Mouse (Mus musculus): ENCODE data around the gene Prpf8. TPM values are rescaled to one million over a fixed set of nuclear protein-coding genes. Genes with fewer than 3 reads are reported as not detected.

Prpf8 gene
- total RNA-seq, 2 experiments from 2014 or later = 77.6 to 83.7 TPM

- DNase-seq = peak; percentile 53
These were observed 27.4 kb upstream of the Prpf8 start for GRCm38 (mm10) chr11:75459141-75459711.

DNA sequence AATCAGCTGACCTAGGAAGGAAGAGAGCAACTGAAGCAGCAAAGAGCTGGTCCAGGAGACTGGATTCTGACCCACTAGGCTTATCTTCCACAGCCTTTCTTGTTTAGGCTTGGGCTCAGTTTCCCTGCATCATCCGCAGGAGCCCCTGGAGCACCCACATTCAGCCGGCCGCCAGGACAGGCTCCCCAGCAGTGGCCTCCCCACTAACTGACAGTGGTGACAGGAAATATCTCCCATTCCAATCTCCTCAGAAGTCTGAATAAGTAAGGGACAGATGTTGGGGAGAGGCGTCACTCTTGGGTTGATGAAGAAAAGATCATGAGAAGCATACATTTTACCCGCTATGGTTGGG lies 26.9 kb upstream of the Prpf8 start:
- no peak for DNase-seq

DNA sequence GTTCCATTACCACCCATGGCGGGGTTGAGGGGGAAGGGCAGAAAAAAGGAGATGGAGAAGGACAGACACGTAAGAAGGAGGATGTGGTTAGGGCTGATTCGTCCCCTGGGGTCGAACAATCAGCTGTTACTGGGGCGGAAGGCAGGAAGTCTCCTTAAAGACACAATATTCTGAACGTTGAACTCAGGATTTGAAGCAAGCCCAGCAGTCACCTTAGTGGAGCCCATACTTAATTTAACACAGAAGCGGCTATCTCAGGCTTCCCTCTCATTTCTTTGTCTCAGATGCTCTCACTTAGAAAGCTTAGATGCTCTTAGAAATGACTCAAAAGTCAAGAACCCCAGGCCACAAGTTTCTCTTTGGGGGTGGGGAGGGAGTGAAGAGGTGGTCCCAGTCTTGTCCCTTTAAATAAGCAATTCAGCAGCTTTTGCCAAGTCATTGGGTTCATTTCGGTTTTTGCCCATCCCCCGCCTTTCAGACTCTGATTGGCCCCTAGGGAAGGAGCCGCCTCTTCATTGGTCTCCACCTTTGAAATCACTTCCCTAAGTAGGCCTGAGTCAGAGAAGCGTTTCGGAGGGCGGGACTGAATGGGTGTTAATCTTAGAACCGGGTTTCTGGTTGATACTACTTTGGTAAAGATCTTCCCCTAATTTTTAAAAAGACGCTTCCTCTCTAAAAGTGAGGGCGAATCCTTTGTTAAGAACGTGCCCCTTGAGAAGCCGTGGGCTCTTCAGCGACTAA lies 26.3 kb upstream of the Prpf8 start:
- DNase-seq = peak; percentile 78

- peak; percentile 98 for DNase-seq
These were observed 25.5 kb upstream of the Prpf8 start, which contains the start of gene Tlcd2 for GRCm38 (mm10) chr11:75460844-75461742. TSS of gene Tlcd2 (plus strand) at chr11:75461715.

GRCm38 (mm10) chr11:75461743-75462252 lies 24.8 kb upstream of the Prpf8 start:
- no peak for DNase-seq

DNA sequence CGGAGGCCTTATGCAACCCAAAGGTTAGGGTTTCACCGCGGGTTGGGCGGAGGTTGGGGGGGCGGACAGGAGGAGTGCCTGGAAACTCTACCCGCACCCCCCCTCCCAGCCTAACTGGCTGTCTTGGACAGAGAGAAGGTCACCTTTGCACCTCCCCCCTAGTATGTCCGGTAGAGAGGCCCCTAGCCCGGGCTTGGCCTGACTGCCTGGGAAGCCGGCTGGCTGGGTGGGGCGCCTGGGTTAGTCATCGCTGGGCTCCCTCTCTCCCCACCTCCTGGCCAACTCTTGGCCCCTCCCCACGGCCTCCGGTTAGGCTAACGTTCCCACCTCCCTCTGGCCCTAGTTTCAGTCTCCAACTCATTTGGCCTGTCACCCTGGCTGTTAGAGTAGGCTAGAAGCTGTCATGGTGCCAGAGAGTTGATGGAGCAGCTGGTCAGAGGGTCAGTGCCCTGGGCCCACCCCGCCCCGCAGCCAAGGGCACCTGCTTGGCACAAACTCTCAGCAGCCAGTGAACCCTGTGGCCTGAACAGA lies 24.3 kb upstream of the Prpf8 start:
- peak; percentile 90 for DNase-seq

DNA sequence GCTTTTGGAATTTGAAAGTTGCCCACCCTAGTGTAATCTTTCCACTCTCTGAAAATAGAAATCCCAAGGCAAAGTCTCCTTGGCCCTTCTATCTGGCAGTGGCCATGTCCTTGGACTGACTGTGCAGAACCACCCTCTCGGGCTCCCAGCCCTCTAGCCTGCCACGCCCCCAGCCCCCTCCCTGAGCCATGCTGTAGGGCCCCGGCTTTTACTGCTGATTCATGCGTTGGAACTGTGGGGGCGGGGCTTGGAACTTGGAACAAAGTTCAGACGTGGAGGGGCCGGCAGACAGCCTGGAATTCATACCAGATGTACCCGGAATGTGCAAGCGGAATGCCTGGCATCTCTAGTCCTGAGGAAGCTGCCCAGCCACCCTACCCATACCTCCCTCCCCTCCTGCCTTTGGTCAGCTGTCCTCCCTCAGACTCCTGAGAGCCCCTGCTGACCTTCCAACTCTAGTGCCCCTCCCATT lies 23.7 kb upstream of the Prpf8 start:
- DNase-seq = peak; percentile 96

DNA sequence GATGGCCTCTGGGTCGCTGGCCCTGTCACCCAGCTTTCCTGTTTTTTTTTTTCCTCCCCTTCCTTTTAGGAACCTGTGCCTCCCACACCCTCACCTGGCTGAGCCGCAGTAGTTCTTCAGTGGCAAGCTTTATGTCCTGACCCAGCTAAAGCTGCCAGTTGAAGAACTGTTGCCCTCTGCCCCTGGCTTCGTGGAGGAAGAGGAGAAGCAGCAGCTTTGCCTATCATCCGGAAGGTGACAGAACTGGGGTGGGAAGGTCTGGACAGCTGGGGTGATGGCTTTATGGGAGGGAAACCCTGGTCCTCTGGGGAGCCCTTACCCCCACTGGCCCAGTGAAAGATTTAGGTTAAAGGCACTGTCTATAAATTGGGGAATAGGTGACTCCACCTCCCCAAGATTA lies 23.0 kb upstream of the Prpf8 start:
- DNase-seq = no peak

DNA sequence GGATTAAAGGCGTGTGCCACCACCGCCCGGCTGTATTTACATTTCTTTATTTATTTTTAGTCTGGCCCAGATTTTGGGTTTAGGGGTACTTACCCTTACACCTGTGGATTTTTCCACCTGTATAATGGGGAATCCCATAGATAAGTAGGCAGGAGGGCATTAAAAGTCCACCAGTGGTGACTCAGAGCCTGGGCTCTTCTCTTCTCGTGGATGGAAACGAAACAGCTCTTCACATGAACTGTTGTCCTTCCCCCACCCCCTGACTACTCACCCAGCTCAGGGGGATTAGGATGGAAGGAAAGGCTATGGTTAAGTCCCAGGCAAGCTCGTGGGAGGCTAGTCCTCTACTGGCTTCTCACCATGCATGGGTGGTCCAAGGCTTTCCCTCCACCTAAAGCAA lies 22.2 kb upstream of the Prpf8 start:
- DNase-seq = no peak

- DNase-seq = no peak
These were observed 21.6 kb upstream of the Prpf8 start for GRCm38 (mm10) chr11:75465051-75465450.

GRCm38 (mm10) chr11:75466731-75467505 lies 19.7 kb upstream of the Prpf8 start:
- DNase-seq = no peak

GRCm38 (mm10) chr11:75467512-75468215 lies 19.0 kb upstream of the Prpf8 start:
- DNase-seq = peak; percentile 71

GRCm38 (mm10) chr11:75468410-75468809 lies 18.2 kb upstream of the Prpf8 start:
- DNase-seq = no peak

GRCm38 (mm10) chr11:75469261-75469660 lies 17.4 kb upstream of the Prpf8 start:
- DNase-seq = no peak

- DNase-seq = no peak
These were observed 15.9 kb upstream of the Prpf8 start for GRCm38 (mm10) chr11:75470675-75471074.

DNA sequence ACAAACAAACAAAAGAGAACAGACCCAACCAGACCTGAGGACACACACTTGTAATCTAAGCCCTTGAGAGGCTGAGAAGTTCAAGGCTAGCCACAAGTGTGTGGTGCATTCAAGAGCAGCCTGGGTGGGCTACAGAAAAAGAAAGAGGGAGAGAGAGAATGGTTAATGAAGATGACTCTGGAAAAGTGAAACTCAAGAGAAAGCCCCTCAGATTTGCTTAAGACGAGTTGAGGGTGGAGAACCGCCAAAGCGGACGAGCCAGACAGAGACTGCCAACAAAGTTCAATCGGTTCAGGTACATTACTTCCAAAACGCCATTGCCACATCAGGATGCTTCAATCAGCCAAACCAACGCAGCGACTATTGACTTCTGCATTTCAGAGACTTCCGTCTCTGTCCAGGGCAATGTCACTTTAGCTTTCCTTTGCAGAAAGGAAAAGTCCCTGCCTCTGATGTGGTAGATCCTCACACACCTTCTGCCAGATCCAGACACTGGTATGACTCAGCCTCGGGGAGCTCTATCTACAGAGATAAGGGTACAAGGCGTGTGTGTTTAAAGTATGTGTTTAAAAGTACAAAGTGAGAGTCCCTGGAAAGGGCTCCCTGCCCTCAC lies 14.0 kb upstream of the Prpf8 start:
- no peak for DNase-seq

- DNase-seq = no peak
These were observed 13.2 kb upstream of the Prpf8 start for GRCm38 (mm10) chr11:75473376-75473775.

DNA sequence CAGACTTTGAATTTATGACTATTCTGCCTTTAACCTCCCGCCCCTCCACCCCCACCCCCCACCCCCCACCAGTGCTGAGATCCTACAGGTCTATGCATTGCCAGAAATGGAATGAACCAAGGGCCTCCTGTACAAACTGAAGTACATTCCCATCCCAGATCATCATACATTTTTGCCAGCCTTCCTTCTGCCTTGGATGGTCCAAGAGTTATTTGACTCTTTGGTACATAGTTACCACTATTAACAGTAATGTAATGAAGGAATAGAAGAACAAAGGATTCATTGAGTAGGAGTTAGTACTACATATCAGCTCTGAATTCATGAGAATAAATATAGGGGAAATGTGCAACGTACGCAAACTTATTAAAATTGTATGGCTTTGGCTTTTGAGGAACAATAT lies 424 bp upstream of the Prpf8 start:
- DNase-seq = no peak

DNA sequence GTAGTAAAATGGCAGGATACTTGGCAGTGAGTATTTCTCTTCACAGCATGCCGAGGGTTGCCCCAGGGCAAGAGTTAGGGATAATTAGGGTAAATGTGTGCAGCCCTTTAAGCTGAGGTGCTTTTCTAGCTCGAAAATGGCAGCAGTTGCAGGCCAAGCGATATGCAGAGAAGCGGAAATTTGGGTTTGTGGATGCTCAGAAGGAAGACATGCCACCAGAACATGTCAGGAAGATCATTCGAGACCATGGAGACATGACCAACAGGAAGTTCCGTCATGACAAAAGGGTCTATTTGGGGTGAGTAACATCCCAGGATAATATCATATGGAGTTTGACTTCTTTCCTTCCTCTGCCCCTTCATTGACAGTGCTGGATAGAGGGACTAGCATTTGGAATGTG lies 880 bp downstream of the Prpf8 start:
- no peak for DNase-seq

DNA sequence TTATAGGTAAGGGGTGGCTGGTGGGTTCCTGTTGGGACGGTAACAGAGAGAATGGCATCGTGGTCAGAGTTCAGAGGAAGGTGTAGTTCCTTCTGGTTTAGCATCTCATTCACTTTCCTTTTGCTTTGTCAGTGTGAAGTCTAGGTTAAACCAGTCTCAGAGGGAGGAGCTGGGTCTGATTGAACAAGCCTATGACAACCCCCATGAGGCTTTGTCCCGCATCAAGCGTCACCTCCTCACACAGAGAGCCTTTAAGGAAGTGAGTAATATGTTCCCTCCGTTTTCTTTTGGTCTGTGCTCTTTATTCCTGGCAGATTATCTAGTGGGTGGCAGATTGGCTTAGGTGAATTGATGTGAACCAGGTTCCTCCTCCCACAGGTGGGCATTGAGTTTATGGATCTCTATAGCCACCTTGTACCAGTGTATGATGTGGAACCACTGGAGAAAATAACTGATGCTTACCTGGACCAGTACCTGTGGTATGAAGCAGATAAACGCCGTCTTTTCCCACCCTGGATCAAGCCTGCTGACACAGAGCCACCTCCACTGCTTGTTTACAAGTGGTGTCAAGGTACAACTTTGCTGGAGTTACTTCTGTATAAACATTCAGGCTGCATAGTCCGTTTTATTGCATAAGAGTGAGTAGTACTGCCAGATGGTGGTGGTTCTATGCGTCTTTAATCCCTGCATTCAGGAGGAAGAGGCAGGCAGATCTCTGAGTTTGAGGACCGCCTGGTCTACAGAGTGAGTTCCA lies 7.9 kb downstream of the Prpf8 start:
- DNase-seq = no peak

Data from gastrocnemius, postnatal 10 days (tissue).